Mouse (Mus musculus): Measurements from ENCODE around the gene Ldhc.
A peak's percentile ranks its signal among the peaks of the same experiment; 100 is the strongest.

The Ldhc gene

GRCm38 (mm10) chr7:46918678-46919371, 57.8 kb downstream of the Ldhc start:
- DNase-seq = no peak

- peak; percentile 94 to 97 for DNase-seq
Observed at GRCm38 (mm10) chr7:46919551-46920176, 58.7 kb downstream of the Ldhc start, which contains the start of gene Tsg101. Gene Tsg101 (minus strand): TSS chr7:46919969.

- DNase-seq = no peak
Observed at GRCm38 (mm10) chr7:46922075-46922474, 61.1 kb downstream of the Ldhc start.

All from kidney, postnatal 25 days (tissue).